8 mouse cellular contexts compared by ENCODE assay signal in the genomic region with DNA sequence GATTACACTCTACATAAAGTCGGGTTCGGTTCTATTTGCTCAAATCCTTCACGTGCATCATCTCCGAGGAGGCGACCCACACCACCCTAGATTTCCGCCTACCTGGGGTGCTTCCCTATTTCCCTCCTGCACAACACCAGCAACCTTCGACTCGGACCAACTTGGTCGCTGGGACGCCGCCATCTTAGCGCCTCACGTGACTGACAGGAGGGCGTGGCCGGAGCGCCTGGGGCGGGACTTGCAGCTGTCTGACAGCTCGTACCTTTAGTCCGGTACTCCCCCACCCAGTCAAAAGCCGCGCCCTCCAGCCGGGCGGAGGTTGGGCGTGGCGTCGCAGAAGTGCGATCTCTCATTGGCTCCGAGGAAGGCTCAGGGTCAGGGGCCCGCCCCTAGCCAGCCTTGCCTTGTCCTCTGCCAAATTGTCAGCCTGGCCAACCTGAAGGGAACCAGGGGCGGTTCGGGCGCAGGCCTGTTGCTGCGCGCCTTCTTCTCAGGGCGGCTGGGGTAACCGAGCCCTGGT. TPM values are rescaled to one million over a fixed set of nuclear protein-coding genes. Genes with fewer than 3 reads are reported as not detected.
DNase-seq lines count a peak whose midpoint lies in the region; ATAC-seq and TF ChIP-seq lines count a peak whose summit lies in the region.

A gene (minus strand): TSS at position 209 of the 520 bp plus-strand sequence.

- WGBS in forebrain, embryonic 13.5 days, result under 1% methylated on average over 36 of the region's 36 CpGs
- under 1% methylated on average over 36 of the region's 36 CpGs for WGBS in large intestine, adult 2 months
- under 1% methylated on average over 36 of the region's 36 CpGs for WGBS in liver, postnatal 0 days (ENCODE audit: insufficient replicate concordance)
- under 1% methylated on average over 36 of the region's 36 CpGs for WGBS in neural tube, embryonic 14.5 days

- TF ChIP-seq EP300 in ES-Bruce4 (IDR thresholded peaks at IDR 0.05; ENCODE audit: insufficient read depth, low read depth, low read length), result 0 out of 2 replicates have a peak, but pooled peaks have one; percentile 27
- TF ChIP-seq EP300 in liver, postnatal 0 days (IDR thresholded peaks at IDR 0.05; ENCODE audit: low read depth), result 0 out of 2 replicates have a peak, but pooled peaks have one; percentile 8

- ATAC-seq in cerebellum, adult (ENCODE audit: insufficient number of reproducible peaks, low FRiP score, low TSS enrichment), result peak; percentile 97
- ATAC-seq in forebrain, embryonic 13.5 days, result peak; percentile 100
- ATAC-seq in liver, postnatal 0 days, result peak; percentile 100
- ATAC-seq in neural tube, embryonic 14.5 days (ENCODE audit: low read depth), result peak; percentile 100

- peak within 1 kb of the TSS; percentile 77 for H3K4me2 ChIP-seq in forebrain, embryonic 13.5 days
- peak within 1 kb of the TSS; percentile 99 for H3K4me2 ChIP-seq in liver, postnatal 0 days (ENCODE audit: low read depth, low read length)
- peak within 1 kb of the TSS; percentile 90 for H3K4me2 ChIP-seq in neural tube, embryonic 14.5 days (ENCODE audit: low read depth, low read length)

- H3K4me3 ChIP-seq in ES-Bruce4 (ENCODE audit: low read depth, low read length), result peak within 1 kb of the TSS; percentile 89
- peak within 1 kb of the TSS; percentile 65 for H3K4me3 ChIP-seq in forebrain, embryonic 13.5 days
- peak within 1 kb of the TSS; percentile 81 for H3K4me3 ChIP-seq in liver, postnatal 0 days (ENCODE audit: low read depth, low read length)
- peak within 1 kb of the TSS; percentile 66 for H3K4me3 ChIP-seq in neural tube, embryonic 14.5 days (ENCODE audit: low read depth, low read length)

- TF ChIP-seq CTCF in ES-Bruce4 (IDR thresholded peaks at IDR 0.05; ENCODE audit: low read depth, low read length), result no peak
- TF ChIP-seq CTCF in liver, postnatal 0 days (IDR thresholded peaks at IDR 0.05; ENCODE audit: low read depth), result no peak

- peak; percentile 52 for TF ChIP-seq POLR2A in ES-Bruce4 (IDR thresholded peaks at IDR 0.05; ENCODE audit: insufficient read depth, low read length)

- intact Hi-C loops in heart, postnatal 10 days (cut with DNase I), result no loop called here

- H3K27ac ChIP-seq in ES-Bruce4 (ENCODE audit: insufficient read depth, low read length), result no peak within 1 kb of the TSS
- peak within 1 kb of the TSS; percentile 54 for H3K27ac ChIP-seq in forebrain, embryonic 13.5 days
- peak within 1 kb of the TSS; percentile 75 for H3K27ac ChIP-seq in liver, postnatal 0 days (ENCODE audit: low read depth)
- peak within 1 kb of the TSS; percentile 86 for H3K27ac ChIP-seq in neural tube, embryonic 14.5 days (ENCODE audit: low read depth, low read length)

- 0 out of 2 replicates have a peak, but pooled peaks cover 1% of the 10 kb centered on the region for H3K27me3 ChIP-seq in ES-Bruce4 (ENCODE audit: control insufficient read depth, insufficient read depth, low read length, poor library complexity, severe bottlenecking)
- H3K27me3 ChIP-seq in forebrain, embryonic 13.5 days, result no peaks in the 10 kb centered on the region
- H3K27me3 ChIP-seq in liver, postnatal 0 days (ENCODE audit: insufficient read depth, low read length), result 0 out of 2 replicates have a peak, but pooled peaks cover 2% of the 10 kb centered on the region
- no peaks in the 10 kb centered on the region for H3K27me3 ChIP-seq in neural tube, embryonic 14.5 days (ENCODE audit: control insufficient read depth, insufficient read depth, low read length)

- peak; percentile 99 for DNase-seq in heart, postnatal 10 days
- DNase-seq in large intestine, adult 2 months (ENCODE audit: low read depth, low spot score), result peak; percentile 94
- peak; percentile 99 for DNase-seq in liver, postnatal 0 days
- peak; percentile 99 for DNase-seq in testis, postnatal 10 days (ENCODE audit: low spot score)

- H3K4me1 ChIP-seq in ES-Bruce4 (ENCODE audit: control insufficient read depth, insufficient read depth, low read length), result no peaks in the 10 kb centered on the region
- peaks cover 16% of the 10 kb centered on the region for H3K4me1 ChIP-seq in forebrain, embryonic 13.5 days
- H3K4me1 ChIP-seq in liver, postnatal 0 days (ENCODE audit: insufficient read depth), result peaks cover 18% of the 10 kb centered on the region
- peaks cover 5% of the 10 kb centered on the region; the same call in 1 of the 2 replicates for H3K4me1 ChIP-seq in neural tube, embryonic 14.5 days (ENCODE audit: control insufficient read depth, insufficient read depth, low read length)

- no peaks in the 10 kb centered on the region for H3K9me3 ChIP-seq in ES-Bruce4 (replicated peaks; ENCODE audit: control insufficient read depth, insufficient read depth, low read length, poor library complexity, severe bottlenecking)
- no peaks in the 10 kb centered on the region for H3K9me3 ChIP-seq in forebrain, embryonic 13.5 days (replicated peaks)
- no peaks in the 10 kb centered on the region for H3K9me3 ChIP-seq in liver, postnatal 0 days (ENCODE audit: low read length)
- no peaks in the 10 kb centered on the region for H3K9me3 ChIP-seq in neural tube, embryonic 14.5 days (ENCODE audit: control insufficient read depth, low read length)

- no peaks in the 10 kb centered on the region for H3K36me3 ChIP-seq in ES-Bruce4 (ENCODE audit: control insufficient read depth, insufficient read depth, low read length, poor library complexity, severe bottlenecking)
- no peaks in the 10 kb centered on the region for H3K36me3 ChIP-seq in forebrain, embryonic 13.5 days (ENCODE audit: poor library complexity, severe bottlenecking)
- H3K36me3 ChIP-seq in liver, postnatal 0 days (replicated peaks; ENCODE audit: insufficient read depth, low read length), result no peaks in the 10 kb centered on the region; the same call in 1 of the 2 replicates
- H3K36me3 ChIP-seq in neural tube, embryonic 14.5 days (ENCODE audit: control insufficient read depth, insufficient read depth, low read length), result no peaks in the 10 kb centered on the region

- H3K9ac ChIP-seq in ES-Bruce4 (ENCODE audit: low read depth, poor library complexity, severe bottlenecking), result peak within 1 kb of the TSS; percentile 86
- H3K9ac ChIP-seq in forebrain, embryonic 13.5 days, result peak within 1 kb of the TSS; percentile 74
- H3K9ac ChIP-seq in liver, postnatal 0 days (replicated peaks), result peak within 1 kb of the TSS; percentile 73
- H3K9ac ChIP-seq in neural tube, embryonic 14.5 days (replicated peaks; ENCODE audit: low read depth, low read length), result peak within 1 kb of the TSS; percentile 72

RNA-seq across cellular contexts. Expression of the gene that starts here (rescaled TPM):
- polyA plus RNA-seq in ES-Bruce4 (2011; ENCODE audit: insufficient read depth, insufficient read length, low read depth, missing spikeins), result 15.1 and 15.8 TPM in 2 replicates
- polyA plus RNA-seq in forebrain, embryonic 13.5 days (2015; fragmentation: Nextera tagmentation; extraction: Ambion mirVana), result 35.1 and 35.3 TPM in 2 replicates
- 10 to 100 TPM; 17.0 to 19.6 TPM for total RNA-seq in heart, postnatal 10 days (2021)
- polyA plus RNA-seq in large intestine, adult 2 months (2012; rRNA removed), result 8.4 and 8.6 TPM in 2 replicates
- 11.2 and 11.3 TPM in 2 replicates for polyA plus RNA-seq in liver, postnatal 0 days (2015; fragmentation: Nextera tagmentation; extraction: Ambion mirVana)
- 41.0 and 48.2 TPM in 2 replicates for polyA plus RNA-seq in neural tube, embryonic 14.5 days (2014; fragmentation: Nextera tagmentation; extraction: Ambion mirVana)
